Mouse (Mus musculus) testis, adult 2 months (tissue): ENCODE data around the gene Lyrm4. TPM values are rescaled to one million over a fixed set of nuclear protein-coding genes. Genes with fewer than 3 reads are reported as not detected.

Experiments
- H3K27ac ChIP-seq: fragments of 200-500 bp; 2 replicates; pipeline ENCODE4 v1.5.1; 2012; ENCODE audit warnings: low read depth, low read length; ENCODE audit not compliant: control insufficient read depth, insufficient read depth
- H3K27me3 ChIP-seq: fragments of 200-500 bp; 2 replicates; pipeline ENCODE4 v1.6.1; 2012; ENCODE audit warnings: mild to moderate bottlenecking, low read length, moderate library complexity; ENCODE audit not compliant: control insufficient read depth, insufficient read depth
- H3K36me3 ChIP-seq: fragments of 200-500 bp; 2 replicates; pipeline ENCODE4 v1.6.1; 2012; ENCODE audit warnings: mild to moderate bottlenecking, low read length; ENCODE audit not compliant: control insufficient read depth, insufficient read depth
- H3K4me1 ChIP-seq: fragments of 200-500 bp; 2 replicates; pipeline ENCODE4 v1.6.1; 2012; ENCODE audit warnings: low read length; ENCODE audit not compliant: control insufficient read depth, insufficient read depth
- H3K4me3 ChIP-seq: fragments of 200-500 bp; 2 replicates; pipeline ENCODE4 v1.5.1; 2012; ENCODE audit warnings: low read depth, mild to moderate bottlenecking, low read length, moderate library complexity, mixed read lengths; ENCODE audit not compliant: control insufficient read depth
- CTCF ChIP-seq: fragments of 200-500 bp; IDR thresholded peaks from 2 replicates; pipeline ENCODE4 v1.5.1; 2012; ENCODE audit warnings: low read depth, mild to moderate bottlenecking, inconsistent platforms, low read length, moderate library complexity; ENCODE audit not compliant: control insufficient read depth, insufficient read depth, insufficient replicate concordance
- POLR2A ChIP-seq: fragments of 200-500 bp; IDR thresholded peaks from 2 replicates; pipeline ENCODE4 v1.6.1; 2012; ENCODE audit warnings: low read depth, mild to moderate bottlenecking, inconsistent platforms, low read length, moderate library complexity; ENCODE audit not compliant: control insufficient read depth
- polyA plus RNA-seq: library from polyadenylated mRNA; depleted of rRNA; stranded (reverse); fragments of >200 nt; gene quantifications from 2 replicates; pipeline ENCODE4 v1.2.3, GENCODE M21; 2012; rRNA removed

The Lyrm4 gene
- polyA plus RNA-seq, 1 experiment = 3.0 TPM

DNA sequence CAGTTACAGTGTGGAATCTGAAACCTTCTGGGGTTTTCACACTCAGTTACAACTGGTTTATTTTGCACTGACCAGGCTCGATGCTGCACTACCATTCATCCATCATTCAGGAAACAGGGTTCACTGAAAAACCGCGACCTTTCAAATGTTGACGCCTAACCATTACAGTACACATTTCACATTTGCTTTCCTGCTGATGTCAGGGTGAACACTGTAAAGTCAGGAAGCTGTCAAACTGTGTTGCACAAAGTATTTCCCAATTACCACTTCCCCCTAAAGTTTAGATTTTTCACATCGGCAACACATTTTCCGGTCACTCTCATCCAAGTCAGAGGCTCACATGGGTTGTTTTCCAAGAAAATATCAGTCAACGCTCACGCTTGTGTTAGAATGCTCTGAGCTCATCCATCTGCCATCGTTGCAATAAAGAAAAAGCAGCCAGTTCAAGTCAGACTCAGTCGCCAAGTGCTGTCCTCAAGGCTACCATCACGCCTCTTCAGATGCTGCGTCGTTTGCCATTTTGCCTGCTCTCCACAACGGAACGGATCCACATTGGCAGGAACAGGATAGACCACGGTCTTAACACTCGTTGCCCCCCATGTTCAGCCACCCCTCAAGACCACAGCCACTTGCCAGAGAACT lies 167.4 kb downstream of the Lyrm4 start:
- TF ChIP-seq CTCF (no peak), POLR2A (no peak)
- H3K36me3 ChIP-seq = no peaks in the 10 kb centered on the region
- H3K4me3 ChIP-seq = no peak overlapping the region
- no peaks in the 10 kb centered on the region for H3K27me3 ChIP-seq
- H3K27ac ChIP-seq = no peak overlapping the region
- H3K4me1 ChIP-seq = peaks cover 3% of the 10 kb centered on the region; the same call in 1 of the 2 replicates

DNA sequence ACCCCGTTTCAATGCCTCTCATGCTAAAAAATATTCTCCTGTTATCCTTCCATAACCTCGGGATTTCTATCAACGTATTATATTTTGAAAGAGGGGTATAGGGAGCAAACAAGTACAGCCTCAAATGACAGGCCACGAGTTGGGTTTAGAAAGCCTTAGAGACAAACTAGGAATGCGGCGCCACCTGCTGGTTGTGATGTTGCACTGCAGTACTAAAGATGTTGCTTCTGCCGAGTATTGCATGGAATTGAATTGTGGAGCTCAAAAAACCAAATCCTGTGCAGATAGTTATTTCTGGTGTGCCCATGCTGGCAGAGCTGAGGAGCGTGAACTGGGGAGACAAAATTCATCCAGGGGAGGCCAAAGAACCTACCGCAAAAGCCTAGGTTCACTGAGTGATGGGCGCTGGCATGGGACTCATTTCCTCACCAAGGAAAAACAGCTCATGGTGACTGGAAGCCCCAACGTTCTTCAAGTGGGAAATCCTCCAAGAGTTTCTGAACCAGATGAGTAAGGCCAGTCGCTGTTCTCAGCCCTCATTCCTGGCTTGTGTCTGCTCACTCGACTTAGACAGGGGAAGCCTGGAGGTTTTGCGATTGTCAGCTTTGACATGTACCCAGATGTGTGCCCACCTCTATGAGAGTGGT lies 169.8 kb downstream of the Lyrm4 start:
- H3K27me3 ChIP-seq = no peaks in the 10 kb centered on the region
- no peak overlapping the region for H3K27ac ChIP-seq
- TF ChIP-seq POLR2A (no peak), CTCF (peak; percentile 45; the same call in 1 of the 2 replicates)
- H3K36me3 ChIP-seq = no peaks in the 10 kb centered on the region
- peak overlapping the region; percentile 42; the same call in 1 of the 2 replicates for H3K4me3 ChIP-seq
- H3K4me1 ChIP-seq = peaks cover 3% of the 10 kb centered on the region; the same call in 1 of the 2 replicates

DNA sequence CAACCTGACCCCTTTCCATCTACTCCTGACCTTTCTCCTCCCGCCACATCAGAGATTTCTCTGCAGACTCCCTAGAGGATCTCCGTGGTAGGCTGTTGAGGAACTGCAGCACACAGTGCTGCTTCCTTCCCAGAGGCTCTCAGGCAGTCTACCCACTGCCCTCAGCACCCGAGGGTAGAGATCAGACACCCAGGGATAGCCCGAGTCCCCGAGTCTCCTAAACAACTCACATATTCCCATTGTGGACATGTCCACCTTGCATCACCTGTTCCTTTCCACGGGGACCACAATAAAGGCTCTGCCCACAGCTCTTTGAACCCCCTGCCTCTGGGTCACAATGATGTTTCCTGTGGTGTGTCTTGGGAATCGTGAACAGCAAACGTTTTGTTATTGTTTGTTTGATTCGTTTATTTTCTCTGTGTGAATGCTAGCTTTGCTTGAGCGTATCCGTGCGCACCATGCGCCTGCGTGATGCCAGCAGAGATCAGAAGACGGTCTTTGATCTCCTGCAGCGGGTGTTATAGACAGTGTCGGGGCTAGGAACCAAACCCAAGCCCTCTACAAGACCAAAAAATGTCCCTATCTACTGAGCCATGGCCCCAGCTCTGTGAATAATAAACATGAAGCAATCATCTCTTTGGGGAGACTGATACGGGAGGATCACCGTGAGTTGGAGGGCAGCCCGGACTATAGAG lies 170.5 kb downstream of the Lyrm4 start:
- Histone ChIP-seq H3K27ac (no peak overlapping the region), H3K4me1 (peaks cover 3% of the 10 kb centered on the region; the same call in 1 of the 2 replicates), H3K36me3 (no peaks in the 10 kb centered on the region), H3K27me3 (no peaks in the 10 kb centered on the region), H3K4me3 (peak overlapping the region; percentile 26)
- TF ChIP-seq CTCF (no peak), POLR2A (no peak)

DNA sequence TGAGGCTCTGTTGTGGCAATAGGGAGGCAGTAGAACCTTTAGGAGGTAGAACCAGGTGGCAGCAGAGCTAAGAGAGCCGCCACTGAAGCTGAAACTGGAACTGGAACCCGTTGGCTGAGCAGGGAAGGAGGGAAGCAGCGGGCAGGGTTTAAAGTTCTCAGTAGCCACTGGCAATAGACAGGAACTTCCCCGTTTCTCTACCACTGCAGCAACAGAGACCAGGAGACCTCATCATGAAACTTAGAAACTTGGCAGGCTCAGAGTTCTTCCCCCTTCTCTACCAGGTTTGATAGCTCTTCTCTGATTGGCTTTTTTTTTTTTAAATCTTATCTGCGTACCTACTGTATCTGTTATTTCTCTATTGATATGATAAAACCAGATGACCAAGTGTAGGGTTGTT lies 176.4 kb downstream of the Lyrm4 start:
- Histone ChIP-seq H3K4me1 (peaks cover 2% of the 10 kb centered on the region), H3K36me3 (no peaks in the 10 kb centered on the region), H3K4me3 (no peak overlapping the region), H3K27me3 (no peaks in the 10 kb centered on the region), H3K27ac (no peak overlapping the region)
- no peak for TF ChIP-seq CTCF
- TF ChIP-seq POLR2A = no peak

DNA sequence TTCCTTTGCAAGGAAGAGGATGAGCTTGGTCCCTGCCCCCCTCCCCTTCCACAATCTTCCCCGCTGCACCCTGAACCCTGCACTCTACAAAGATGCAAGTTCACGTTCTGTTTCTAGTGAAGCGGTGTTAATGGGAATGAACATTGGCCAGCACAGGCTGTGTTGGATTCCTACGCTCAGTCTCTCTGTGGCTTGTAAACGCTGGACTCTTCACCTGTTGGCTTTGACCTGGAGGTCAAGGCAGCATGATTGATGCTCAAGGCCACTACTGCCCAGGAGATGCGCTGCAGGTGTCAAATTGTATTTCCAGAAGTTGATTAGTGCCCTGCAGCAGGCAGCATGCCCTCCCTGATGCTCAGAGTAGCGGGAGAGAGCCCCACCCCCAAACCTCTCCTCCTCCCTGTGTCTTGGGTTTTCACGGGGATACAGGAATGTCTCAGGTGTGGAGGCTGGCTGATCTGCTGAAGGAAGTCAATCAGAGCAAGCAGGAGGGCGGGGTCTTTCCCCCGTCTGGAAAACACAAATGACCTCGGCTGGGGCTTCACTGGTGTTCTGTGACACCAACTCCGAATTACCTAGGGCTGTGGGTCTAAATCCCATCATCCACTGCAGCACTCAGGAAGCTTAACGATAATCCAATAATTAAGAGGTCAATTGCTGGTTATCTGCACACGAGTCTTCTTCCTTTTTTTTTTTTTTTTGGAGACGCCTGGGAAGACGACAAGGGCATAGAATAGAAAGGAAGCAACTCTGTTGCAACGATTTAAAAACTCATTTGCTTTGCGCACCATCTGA lies 177.3 kb downstream of the Lyrm4 start:
- Histone ChIP-seq H3K27ac (no peak overlapping the region), H3K4me3 (no peak overlapping the region), H3K36me3 (no peaks in the 10 kb centered on the region), H3K4me1 (peaks cover 2% of the 10 kb centered on the region), H3K27me3 (no peaks in the 10 kb centered on the region)
- TF ChIP-seq POLR2A = no peak
- TF ChIP-seq CTCF = no peak

DNA sequence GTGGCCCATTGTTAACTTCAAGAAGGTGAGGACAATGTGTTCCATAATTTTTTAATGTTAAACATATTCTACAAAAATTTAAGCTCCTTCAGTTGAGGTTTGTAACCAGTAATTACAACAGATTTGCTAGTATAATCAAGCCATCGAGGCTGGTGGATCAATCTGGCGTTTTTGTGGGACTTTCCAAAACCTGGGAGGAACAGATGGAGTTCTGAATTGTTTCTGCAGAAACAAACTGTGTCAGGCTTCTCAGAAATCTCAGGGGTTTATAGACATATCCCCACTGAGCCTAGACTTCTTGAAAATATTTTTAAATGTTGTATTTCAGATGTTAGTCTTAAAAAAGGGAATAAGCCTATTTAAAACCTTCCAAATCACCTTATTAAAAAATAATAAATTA lies 179.3 kb downstream of the Lyrm4 start:
- H3K36me3 ChIP-seq = no peaks in the 10 kb centered on the region
- H3K4me3 ChIP-seq = no peak overlapping the region
- no peak overlapping the region for H3K27ac ChIP-seq
- no peaks in the 10 kb centered on the region for H3K27me3 ChIP-seq
- H3K4me1 ChIP-seq = peaks cover 2% of the 10 kb centered on the region
- TF ChIP-seq POLR2A = no peak
- no peak for TF ChIP-seq CTCF

Other genes starting within 250 kb of the Lyrm4 start
- gene Rpp40, start 211.2 kb downstream of the Lyrm4 start, polyA plus RNA-seq = 4.5 and 4.9 TPM in 2 replicates
- gene Ppp1r3g, start 158.7 kb downstream of the Lyrm4 start, polyA plus RNA-seq = 0.07 TPM in 1 of 2 replicates, not detected in the other
- 123 and 131 TPM in 2 replicates for gene Fars2, start 114 bp downstream of the Lyrm4 start, polyA plus RNA-seq